Mouse (Mus musculus) forebrain, embryonic 10.5 days (tissue): ENCODE results near the gene Foxi1. TPM values are rescaled to one million over a fixed set of nuclear protein-coding genes. Genes with fewer than 3 reads are reported as not detected.
A peak's percentile ranks its signal among the peaks of the same experiment; 100 is the strongest.

Source experiments
- DNase-seq: peaks from one replicate; pipeline ENCODE4 v3.0.0-alpha.2; 2017; ENCODE audit warnings: low spot score; ENCODE audit errors: extremely low spot score
- H3K27ac ChIP-seq: fragments of 300-500 bp; sonication (generic); 2 replicates; pipeline ENCODE4 v1.5.1; 2016; ENCODE audit warnings: mild to moderate bottlenecking
- H3K27me3 ChIP-seq: fragments of 300-500 bp; sonication (generic); 2 replicates; pipeline ENCODE4 v1.6.1; 2016; ENCODE audit warnings: mild to moderate bottlenecking; ENCODE audit not compliant: poor library complexity, severe bottlenecking
- H3K36me3 ChIP-seq: fragments of 300-500 bp; sonication (generic); replicated peaks from 2 replicates; pipeline ENCODE4 v1.6.1; 2016; ENCODE audit warnings: mild to moderate bottlenecking, moderate library complexity
- H3K4me1 ChIP-seq: fragments of 300-500 bp; sonication (generic); 2 replicates; pipeline ENCODE4 v1.6.1; 2016
- H3K4me3 ChIP-seq: fragments of 300-500 bp; sonication (generic); 2 replicates; pipeline ENCODE4 v1.5.1; 2016; ENCODE audit warnings: mild to moderate bottlenecking, moderate library complexity
- H3K9me3 ChIP-seq: fragments of 300-500 bp; sonication (generic); 2 replicates; pipeline ENCODE4 v1.6.1; 2016; ENCODE audit warnings: mild to moderate bottlenecking, moderate library complexity
- WGBS: fragments of 180-500 bp; shearing (Covaris S2); methylation state at CpG from one replicate; pipeline ENCODE4 v1.1.7; 2016; 5-methylcytosine and 5-hydroxymethylcytosine counted together
- polyA plus RNA-seq: library from polyadenylated mRNA; unstranded; fragments of >200 nt; fragmentation: Nextera tagmentation; extraction: Ambion mirVana; gene quantifications from 2 replicates; pipeline ENCODE4 v1.2.1, GENCODE M21; 2016

The Foxi1 gene
- polyA plus RNA-seq, 1 experiment from 2014 or later: not detected

GRCm38 (mm10) chr11:34193658-34194057 is 14.2 kb downstream of the Foxi1 start:
- peaks cover 4% of the 10 kb centered on the region; the same call in 1 of the 2 replicates for H3K4me1 ChIP-seq
- H3K9me3 ChIP-seq: no peaks in the 10 kb centered on the region
- DNase-seq: no peak
- no peaks in the 10 kb centered on the region for H3K36me3 ChIP-seq
- 60% methylated on average over 3 of the region's 3 CpGs for WGBS
- H3K4me3 ChIP-seq: no peak overlapping the region
- H3K27ac ChIP-seq: no peak overlapping the region
- H3K27me3 ChIP-seq: no peaks in the 10 kb centered on the region

GRCm38 (mm10) chr11:34184266-34184665 is 23.6 kb downstream of the Foxi1 start:
- Histone ChIP-seq H3K27ac (no peak overlapping the region), H3K9me3 (no peaks in the 10 kb centered on the region), H3K27me3 (no peaks in the 10 kb centered on the region), H3K4me3 (no peak overlapping the region), H3K36me3 (no peaks in the 10 kb centered on the region), H3K4me1 (peaks cover 10% of the 10 kb centered on the region)
- no peak for DNase-seq
- WGBS: 84% methylated on average over 2 of the region's 2 CpGs

GRCm38 (mm10) chr11:34181214-34182117 is 26.4 kb downstream of the Foxi1 start:
- H3K9me3 ChIP-seq: no peaks in the 10 kb centered on the region
- H3K4me3 ChIP-seq: no peak overlapping the region
- H3K36me3 ChIP-seq: no peaks in the 10 kb centered on the region
- peaks cover 10% of the 10 kb centered on the region for H3K4me1 ChIP-seq
- H3K27ac ChIP-seq: no peak overlapping the region
- 49% methylated on average over 8 of the region's 8 CpGs for WGBS
- no peak for DNase-seq
- no peaks in the 10 kb centered on the region for H3K27me3 ChIP-seq

- Histone ChIP-seq H3K9me3 (no peaks in the 10 kb centered on the region), H3K4me3 (no peak overlapping the region), H3K27ac (no peak overlapping the region), H3K4me1 (peaks cover 10% of the 10 kb centered on the region), H3K36me3 (no peaks in the 10 kb centered on the region), H3K27me3 (no peaks in the 10 kb centered on the region)
- WGBS: 84% methylated on average over 2 of the region's 2 CpGs
- no peak for DNase-seq
These were observed 29.1 kb downstream of the Foxi1 start for GRCm38 (mm10) chr11:34178752-34179151.

GRCm38 (mm10) chr11:34176371-34176770 is 31.5 kb downstream of the Foxi1 start:
- no peak overlapping the region for H3K4me3 ChIP-seq
- no peaks in the 10 kb centered on the region for H3K9me3 ChIP-seq
- H3K27ac ChIP-seq: no peak overlapping the region
- peaks cover 4% of the 10 kb centered on the region for H3K4me1 ChIP-seq
- no peak for DNase-seq
- 88% methylated on average over 1 of the region's 1 CpGs for WGBS
- H3K27me3 ChIP-seq: no peaks in the 10 kb centered on the region
- H3K36me3 ChIP-seq: no peaks in the 10 kb centered on the region

GRCm38 (mm10) chr11:34171221-34171620 is 36.7 kb downstream of the Foxi1 start:
- no peak overlapping the region for H3K4me3 ChIP-seq
- no peak for DNase-seq
- H3K9me3 ChIP-seq: no peaks in the 10 kb centered on the region
- no peaks in the 10 kb centered on the region for H3K27me3 ChIP-seq
- 87% methylated on average over 1 of the region's 1 CpGs for WGBS
- H3K27ac ChIP-seq: no peak overlapping the region
- no peaks in the 10 kb centered on the region for H3K36me3 ChIP-seq
- H3K4me1 ChIP-seq: peaks cover 21% of the 10 kb centered on the region

GRCm38 (mm10) chr11:34169464-34169894 is 38.4 kb downstream of the Foxi1 start:
- peak; percentile 16 for DNase-seq
- H3K4me1 ChIP-seq: peaks cover 21% of the 10 kb centered on the region
- H3K9me3 ChIP-seq: no peaks in the 10 kb centered on the region
- H3K36me3 ChIP-seq: no peaks in the 10 kb centered on the region
- no peaks in the 10 kb centered on the region for H3K27me3 ChIP-seq
- WGBS: 12% methylated on average over 5 of the region's 5 CpGs
- peak overlapping the region; percentile 32 for H3K27ac ChIP-seq
- H3K4me3 ChIP-seq: no peak overlapping the region

GRCm38 (mm10) chr11:34166392-34166791 is 41.5 kb downstream of the Foxi1 start:
- no peaks in the 10 kb centered on the region for H3K27me3 ChIP-seq
- WGBS: 81% methylated on average over 4 of the region's 4 CpGs
- no peaks in the 10 kb centered on the region for H3K36me3 ChIP-seq
- H3K9me3 ChIP-seq: peaks cover 10% of the 10 kb centered on the region; the same call in 1 of the 2 replicates
- no peak overlapping the region for H3K27ac ChIP-seq
- DNase-seq: no peak
- peaks cover 21% of the 10 kb centered on the region for H3K4me1 ChIP-seq
- H3K4me3 ChIP-seq: no peak overlapping the region

- no peaks in the 10 kb centered on the region for H3K36me3 ChIP-seq
- no peaks in the 10 kb centered on the region for H3K27me3 ChIP-seq
- peaks cover 13% of the 10 kb centered on the region; the same call in 1 of the 2 replicates for H3K9me3 ChIP-seq
- no peak for DNase-seq
- H3K4me3 ChIP-seq: no peak overlapping the region
- WGBS: 98% methylated on average over 11 of the region's 11 CpGs
- H3K4me1 ChIP-seq: peaks cover 16% of the 10 kb centered on the region
- no peak overlapping the region for H3K27ac ChIP-seq
These were observed 42.6 kb downstream of the Foxi1 start for GRCm38 (mm10) chr11:34165278-34165677.

- H3K36me3 ChIP-seq: no peaks in the 10 kb centered on the region
- DNase-seq: no peak
- H3K9me3 ChIP-seq: peaks cover 13% of the 10 kb centered on the region; the same call in 1 of the 2 replicates
- H3K4me1 ChIP-seq: no peaks in the 10 kb centered on the region
- H3K27ac ChIP-seq: no peak overlapping the region
- no peaks in the 10 kb centered on the region for H3K27me3 ChIP-seq
- no peak overlapping the region for H3K4me3 ChIP-seq
- 77% methylated on average over 9 of the region's 9 CpGs for WGBS
These were observed 49.0 kb downstream of the Foxi1 start for GRCm38 (mm10) chr11:34158916-34159315.

GRCm38 (mm10) chr11:34155235-34155634 is 52.7 kb downstream of the Foxi1 start:
- H3K4me1 ChIP-seq: no peaks in the 10 kb centered on the region
- 85% methylated on average over 7 of the region's 7 CpGs for WGBS
- H3K4me3 ChIP-seq: no peak overlapping the region
- H3K27me3 ChIP-seq: no peaks in the 10 kb centered on the region
- no peak for DNase-seq
- H3K9me3 ChIP-seq: no peaks in the 10 kb centered on the region
- no peaks in the 10 kb centered on the region for H3K36me3 ChIP-seq
- no peak overlapping the region for H3K27ac ChIP-seq
